Mouse (Mus musculus) retina, adult 2 months (tissue): ENCODE data around the gene Man1b1.

Experiments used
- DNase-seq: peaks from one replicate; pipeline ENCODE4 v3.0.0-alpha.2; 2012; ENCODE audit warnings: low read depth, low spot score

Man1b1 gene

GRCm38 (mm10) chr2:25332286-25333160 is at the start of gene Man1b1:
TSS of gene Man1b1 (plus strand) at chr2:25332338.
- DNase-seq: peak; percentile 98

GRCm38 (mm10) chr2:25285551-25285950 is 46.6 kb upstream of the Man1b1 start:
- no peak for DNase-seq

GRCm38 (mm10) chr2:25286314-25286713 is 45.8 kb upstream of the Man1b1 start:
- DNase-seq: no peak

- DNase-seq: no peak
These were observed 45.1 kb upstream of the Man1b1 start for GRCm38 (mm10) chr2:25286837-25287636.

- no peak for DNase-seq
These were observed 44.0 kb upstream of the Man1b1 start, which contains the start of gene Tmem210 for GRCm38 (mm10) chr2:25287927-25288649. TSS of gene Tmem210 (plus strand) at chr2:25288145.

GRCm38 (mm10) chr2:25288734-25289345 is 43.3 kb upstream of the Man1b1 start:
- DNase-seq: no peak

- no peak for DNase-seq
These were observed 42.5 kb upstream of the Man1b1 start, which contains the start of gene Lrrc26 for GRCm38 (mm10) chr2:25289651-25290050. TSS of gene Lrrc26 (plus strand) at chr2:25289915.

- no peak for DNase-seq
These were observed 41.9 kb upstream of the Man1b1 start for GRCm38 (mm10) chr2:25290101-25290815.

GRCm38 (mm10) chr2:25290816-25291130 is 41.4 kb upstream of the Man1b1 start:
- DNase-seq: no peak

GRCm38 (mm10) chr2:25291184-25292053 is 40.7 kb upstream of the Man1b1 start:
- DNase-seq: no peak

- DNase-seq: no peak
These were observed 40.0 kb upstream of the Man1b1 start for GRCm38 (mm10) chr2:25292054-25292544.

GRCm38 (mm10) chr2:25292856-25293255 is 39.3 kb upstream of the Man1b1 start:
- peak; percentile 41 for DNase-seq

GRCm38 (mm10) chr2:25293706-25294105 is 38.4 kb upstream of the Man1b1 start:
- DNase-seq: no peak

- no peak for DNase-seq
These were observed 35.0 kb upstream of the Man1b1 start for GRCm38 (mm10) chr2:25297093-25297492.

- DNase-seq: no peak
These were observed 34.1 kb upstream of the Man1b1 start for GRCm38 (mm10) chr2:25298046-25298445.

- DNase-seq: no peak
These were observed 28.7 kb upstream of the Man1b1 start for GRCm38 (mm10) chr2:25303452-25303851.

GRCm38 (mm10) chr2:25303931-25304656 is 28.0 kb upstream of the Man1b1 start:
- DNase-seq: no peak

- DNase-seq: no peak
These were observed 27.2 kb upstream of the Man1b1 start for GRCm38 (mm10) chr2:25304657-25305541.
